Mouse (Mus musculus) G1E (cell line): ENCODE results near the gene Zmynd11.

ENCODE experiments used
- CTCF ChIP-seq: IDR thresholded peaks from 2 replicates; pipeline ENCODE4 v1.5.1; 2012; ENCODE audit warnings: low read depth, low read length, inconsistent platforms, mixed read lengths
- GATA1 ChIP-seq: IDR thresholded peaks from 2 replicates; pipeline ENCODE4 v1.6.1; 2012; ENCODE audit warnings: borderline replicate concordance, low read length, inconsistent platforms, mixed read lengths
- POLR2AphosphoS5 ChIP-seq: IDR thresholded peaks from 2 replicates; pipeline ENCODE4 v1.6.1; 2012; ENCODE audit warnings: low read depth, low read length, inconsistent platforms; ENCODE audit not compliant: insufficient replicate concordance
- TAL1 ChIP-seq: conservative IDR thresholded peaks from 2 replicates; pipeline ENCODE4 v1.6.1; 2012; ENCODE audit warnings: low read depth, low read length, inconsistent platforms, mixed read lengths

DNA sequence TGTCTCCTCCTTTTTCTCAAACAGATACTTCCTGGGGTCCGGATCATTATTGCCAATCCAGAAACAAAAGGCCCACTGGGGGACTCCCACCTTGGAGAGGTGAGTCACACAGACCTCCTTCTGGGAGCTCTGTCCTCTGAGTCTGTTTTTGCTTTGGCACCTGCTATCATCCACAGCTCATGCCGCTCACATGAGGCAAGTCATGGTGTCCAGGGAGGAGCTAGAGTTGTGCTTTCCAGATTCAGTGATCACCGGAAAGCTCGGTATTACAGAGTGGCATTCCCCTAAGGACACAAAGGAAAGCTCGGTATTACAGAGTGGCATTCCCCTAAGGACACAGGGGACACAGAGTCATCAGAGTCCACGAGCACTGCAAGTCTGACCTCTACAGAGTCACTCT is 108.5 kb downstream of the Zmynd11 start:
- no peak for TF ChIP-seq CTCF
- no peak for TF ChIP-seq GATA1
- no peak for TF ChIP-seq TAL1
- TF ChIP-seq POLR2AphosphoS5: no peak
